Mouse (Mus musculus) forebrain, embryonic 13.5 days (tissue): ENCODE data around the gene AL607142.1. TPM values are rescaled to one million over a fixed set of nuclear protein-coding genes. Genes with fewer than 3 reads are reported as not detected.

ENCODE experiments used
- ATAC-seq: fragments of 200-750 bp; cut with Nextera tagmentation; 2 replicates; pipeline ENCODE4 v1.8.0; 2017
- H3K27ac ChIP-seq: fragments of 300-500 bp; sonication (generic); 2 replicates; pipeline ENCODE4 v1.5.1; 2015; ENCODE audit warnings: inconsistent platforms, mild to moderate bottlenecking, moderate library complexity
- H3K27me3 ChIP-seq: fragments of 300-500 bp; sonication (generic); 2 replicates; pipeline ENCODE4 v1.6.1; 2015; ENCODE audit warnings: mild to moderate bottlenecking, inconsistent platforms
- H3K36me3 ChIP-seq: fragments of 300-500 bp; sonication (generic); 2 replicates; pipeline ENCODE4 v1.6.1; 2015; ENCODE audit warnings: mild to moderate bottlenecking, inconsistent platforms; ENCODE audit not compliant: poor library complexity, severe bottlenecking
- H3K4me1 ChIP-seq: fragments of 300-500 bp; sonication (generic); 2 replicates; pipeline ENCODE4 v1.6.1; 2015; ENCODE audit warnings: inconsistent platforms
- H3K4me2 ChIP-seq: fragments of 300-500 bp; sonication (generic); 2 replicates; pipeline ENCODE4 v1.6.1; 2015; ENCODE audit warnings: inconsistent platforms, mild to moderate bottlenecking, moderate library complexity
- H3K4me3 ChIP-seq: fragments of 300-500 bp; sonication (generic); 2 replicates; pipeline ENCODE4 v1.5.1; 2015; ENCODE audit warnings: mild to moderate bottlenecking, inconsistent platforms
- H3K9ac ChIP-seq: fragments of 300-500 bp; sonication (generic); 2 replicates; pipeline ENCODE4 v1.6.1; 2015; ENCODE audit warnings: mild to moderate bottlenecking, inconsistent platforms
- H3K9me3 ChIP-seq: fragments of 300-500 bp; sonication (generic); replicated peaks from 2 replicates; pipeline ENCODE4 v1.6.1; 2016; ENCODE audit warnings: inconsistent platforms
- WGBS: fragments of 180-500 bp; shearing (Covaris S2); methylation state at CpG from one replicate; pipeline ENCODE4 v1.1.7; 2015; 5-methylcytosine and 5-hydroxymethylcytosine counted together
- polyA plus RNA-seq: library from polyadenylated mRNA; unstranded; fragments of >200 nt; fragmentation: Nextera tagmentation; extraction: Ambion mirVana; gene quantifications from 2 replicates; pipeline ENCODE4 v1.2.1, GENCODE M21; 2015

AL607142.1 gene
- polyA plus RNA-seq, 1 experiment from 2014 or later = not detected

GRCm38 (mm10) chr4:120058157-120058556 lies 6.6 kb upstream of the AL607142.1 start:
- Histone ChIP-seq H3K27ac (no peak overlapping the region), H3K4me3 (no peak overlapping the region), H3K9me3 (no peaks in the 10 kb centered on the region), H3K36me3 (no peaks in the 10 kb centered on the region), H3K4me1 (no peaks in the 10 kb centered on the region), H3K9ac (no peak overlapping the region), H3K4me2 (no peak overlapping the region), H3K27me3 (no peaks in the 10 kb centered on the region)
- no peak for ATAC-seq
- 92% methylated on average over 3 of the region's 3 CpGs for WGBS

- 82% methylated on average over 10 of the region's 10 CpGs for WGBS
- H3K4me3 ChIP-seq = no peak overlapping the region
- no peak for ATAC-seq
- H3K36me3 ChIP-seq = no peaks in the 10 kb centered on the region
- no peak overlapping the region for H3K27ac ChIP-seq
- no peaks in the 10 kb centered on the region for H3K27me3 ChIP-seq
- no peaks in the 10 kb centered on the region for H3K9me3 ChIP-seq
- no peak overlapping the region for H3K9ac ChIP-seq
- no peaks in the 10 kb centered on the region for H3K4me1 ChIP-seq
- no peak overlapping the region for H3K4me2 ChIP-seq
These were observed 6.0 kb upstream of the AL607142.1 start for GRCm38 (mm10) chr4:120058794-120059193.

- 97% methylated on average over 6 of the region's 6 CpGs for WGBS
- Histone ChIP-seq H3K4me1 (no peaks in the 10 kb centered on the region), H3K27ac (no peak overlapping the region), H3K27me3 (no peaks in the 10 kb centered on the region), H3K9me3 (no peaks in the 10 kb centered on the region), H3K4me3 (no peak overlapping the region), H3K4me2 (no peak overlapping the region), H3K9ac (no peak overlapping the region), H3K36me3 (no peaks in the 10 kb centered on the region)
- ATAC-seq = no peak
These were observed 3.1 kb upstream of the AL607142.1 start for GRCm38 (mm10) chr4:120061727-120062126.

GRCm38 (mm10) chr4:120062198-120062597 lies 2.6 kb upstream of the AL607142.1 start:
- no peak overlapping the region for H3K9ac ChIP-seq
- no peaks in the 10 kb centered on the region for H3K27me3 ChIP-seq
- no peak overlapping the region for H3K4me3 ChIP-seq
- no peak overlapping the region for H3K27ac ChIP-seq
- no peaks in the 10 kb centered on the region for H3K4me1 ChIP-seq
- no peaks in the 10 kb centered on the region for H3K36me3 ChIP-seq
- no peak for ATAC-seq
- no peak overlapping the region for H3K4me2 ChIP-seq
- no peaks in the 10 kb centered on the region for H3K9me3 ChIP-seq
- 85% methylated on average over 6 of the region's 6 CpGs for WGBS

GRCm38 (mm10) chr4:120062754-120063153 lies 2.0 kb upstream of the AL607142.1 start:
- Histone ChIP-seq H3K9ac (no peak overlapping the region), H3K27me3 (no peaks in the 10 kb centered on the region), H3K4me1 (no peaks in the 10 kb centered on the region), H3K4me2 (no peak overlapping the region), H3K4me3 (no peak overlapping the region), H3K27ac (no peak overlapping the region), H3K9me3 (no peaks in the 10 kb centered on the region), H3K36me3 (no peaks in the 10 kb centered on the region)
- 95% methylated on average over 11 of the region's 11 CpGs for WGBS
- ATAC-seq = no peak

GRCm38 (mm10) chr4:120063353-120064124 lies 1.3 kb upstream of the AL607142.1 start:
- 89% methylated on average over 20 of the region's 20 CpGs for WGBS
- Histone ChIP-seq H3K4me3 (no peak overlapping the region), H3K27ac (no peak overlapping the region), H3K27me3 (no peaks in the 10 kb centered on the region), H3K4me2 (no peak overlapping the region), H3K4me1 (no peaks in the 10 kb centered on the region), H3K36me3 (no peaks in the 10 kb centered on the region), H3K9me3 (no peaks in the 10 kb centered on the region), H3K9ac (no peak overlapping the region)
- no peak for ATAC-seq

GRCm38 (mm10) chr4:120066841-120067591 lies 2.2 kb downstream of the AL607142.1 start:
- 90% methylated on average over 9 of the region's 9 CpGs for WGBS
- Histone ChIP-seq H3K36me3 (no peaks in the 10 kb centered on the region), H3K4me3 (no peak overlapping the region), H3K4me2 (no peak overlapping the region), H3K9ac (no peak overlapping the region), H3K27ac (no peak overlapping the region), H3K9me3 (no peaks in the 10 kb centered on the region), H3K4me1 (no peaks in the 10 kb centered on the region), H3K27me3 (no peaks in the 10 kb centered on the region)
- no peak for ATAC-seq

GRCm38 (mm10) chr4:120067592-120068235 lies 2.9 kb downstream of the AL607142.1 start:
- Histone ChIP-seq H3K36me3 (no peaks in the 10 kb centered on the region), H3K9ac (no peak overlapping the region), H3K4me1 (no peaks in the 10 kb centered on the region), H3K4me3 (no peak overlapping the region), H3K27ac (no peak overlapping the region), H3K9me3 (no peaks in the 10 kb centered on the region), H3K4me2 (no peak overlapping the region), H3K27me3 (no peaks in the 10 kb centered on the region)
- WGBS = 85% methylated on average over 8 of the region's 8 CpGs
- no peak for ATAC-seq

- no peak for ATAC-seq
- Histone ChIP-seq H3K9ac (no peak overlapping the region), H3K4me1 (peaks cover 3% of the 10 kb centered on the region), H3K4me3 (no peak overlapping the region), H3K4me2 (no peak overlapping the region), H3K27me3 (no peaks in the 10 kb centered on the region), H3K9me3 (no peaks in the 10 kb centered on the region), H3K36me3 (no peaks in the 10 kb centered on the region), H3K27ac (no peak overlapping the region)
- 78% methylated on average over 3 of the region's 3 CpGs for WGBS
These were observed 4.2 kb downstream of the AL607142.1 start for GRCm38 (mm10) chr4:120068883-120069581.

GRCm38 (mm10) chr4:120069582-120069980 lies 4.8 kb downstream of the AL607142.1 start:
- no peaks in the 10 kb centered on the region for H3K9me3 ChIP-seq
- peaks cover 8% of the 10 kb centered on the region for H3K4me1 ChIP-seq
- 88% methylated on average over 3 of the region's 3 CpGs for WGBS
- H3K9ac ChIP-seq = no peak overlapping the region
- no peak overlapping the region for H3K27ac ChIP-seq
- no peak for ATAC-seq
- no peaks in the 10 kb centered on the region for H3K27me3 ChIP-seq
- no peak overlapping the region for H3K4me2 ChIP-seq
- no peaks in the 10 kb centered on the region for H3K36me3 ChIP-seq
- no peak overlapping the region for H3K4me3 ChIP-seq

GRCm38 (mm10) chr4:120071411-120071810 lies 6.6 kb downstream of the AL607142.1 start:
- WGBS = 71% methylated on average over 3 of the region's 3 CpGs
- Histone ChIP-seq H3K4me2 (no peak overlapping the region), H3K4me1 (peaks cover 8% of the 10 kb centered on the region), H3K9ac (no peak overlapping the region), H3K27me3 (no peaks in the 10 kb centered on the region), H3K4me3 (no peak overlapping the region), H3K27ac (no peak overlapping the region), H3K36me3 (no peaks in the 10 kb centered on the region), H3K9me3 (no peaks in the 10 kb centered on the region)
- ATAC-seq = no peak
